Mouse (Mus musculus): Measurements from ENCODE around the gene Smad9.

DNA sequence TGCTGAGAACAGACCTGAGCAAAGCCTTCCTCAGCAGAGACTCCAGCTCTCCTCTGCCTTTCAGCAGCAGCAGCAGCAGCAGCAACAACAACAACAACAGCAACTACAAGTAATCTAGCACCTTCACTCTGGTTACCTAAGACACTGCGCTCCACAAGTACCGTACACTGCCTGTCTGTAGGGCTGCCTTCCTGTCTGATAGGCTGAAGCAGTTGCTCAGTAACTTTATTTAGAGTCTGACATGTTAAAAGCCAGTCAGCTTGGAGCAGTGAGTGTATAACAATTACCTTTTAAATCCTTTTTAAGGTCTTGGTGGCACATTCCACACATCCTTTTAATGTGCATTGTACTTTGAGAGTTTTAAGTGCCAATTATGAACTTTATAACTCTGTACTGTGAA, 27.8 kb upstream of the Smad9 start:
- no peak for TF ChIP-seq POLR2A (IDR thresholded peaks at IDR 0.05; ENCODE audit: low read depth, low read length)
- TF ChIP-seq CTCF (IDR thresholded peaks at IDR 0.05; ENCODE audit: borderline replicate concordance, insufficient read depth, low read length) = no peak
